Mouse (Mus musculus) Muller cell, postnatal 12 days (primary cell): Measurements from ENCODE around the gene Tagln2.
A peak's percentile ranks its signal among the peaks of the same experiment; 100 is the strongest.

Source experiments
- DNase-seq: peaks from one replicate; pipeline ENCODE4 v3.0.0-alpha.2; 2015; ENCODE audit errors: inconsistent ontology term

The Tagln2 gene

GRCm38 (mm10) chr1:172481540-172482280 lies 18.1 kb upstream of the Tagln2 start, which contains the start of gene Igsf9:
Gene Igsf9 (plus strand): TSS chr1:172481788.
- DNase-seq: peak; percentile 97

GRCm38 (mm10) chr1:172482518-172483360 lies 17.1 kb upstream of the Tagln2 start:
- DNase-seq: no peak

GRCm38 (mm10) chr1:172483361-172483660 lies 16.5 kb upstream of the Tagln2 start:
- DNase-seq: no peak

DNA sequence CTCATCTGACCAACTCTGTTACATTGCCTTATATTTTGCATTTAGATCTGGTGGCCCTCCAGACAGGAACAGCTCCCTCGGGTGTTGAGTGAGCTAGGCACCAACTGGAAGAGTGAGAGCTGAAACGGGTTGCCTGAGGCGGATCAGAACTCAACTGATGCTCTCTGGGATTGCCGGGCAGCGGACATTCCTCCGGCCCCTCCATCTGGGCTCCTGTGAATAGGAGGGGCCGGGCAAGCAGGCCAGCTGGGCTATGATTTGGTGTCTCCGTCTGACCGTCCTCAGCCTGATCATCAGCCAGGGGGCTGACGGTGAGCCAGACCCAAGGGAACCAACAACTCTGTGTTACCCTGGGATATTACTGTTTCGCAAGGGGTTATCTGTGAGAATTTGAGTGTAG lies 15.6 kb upstream of the Tagln2 start:
- DNase-seq: no peak

DNA sequence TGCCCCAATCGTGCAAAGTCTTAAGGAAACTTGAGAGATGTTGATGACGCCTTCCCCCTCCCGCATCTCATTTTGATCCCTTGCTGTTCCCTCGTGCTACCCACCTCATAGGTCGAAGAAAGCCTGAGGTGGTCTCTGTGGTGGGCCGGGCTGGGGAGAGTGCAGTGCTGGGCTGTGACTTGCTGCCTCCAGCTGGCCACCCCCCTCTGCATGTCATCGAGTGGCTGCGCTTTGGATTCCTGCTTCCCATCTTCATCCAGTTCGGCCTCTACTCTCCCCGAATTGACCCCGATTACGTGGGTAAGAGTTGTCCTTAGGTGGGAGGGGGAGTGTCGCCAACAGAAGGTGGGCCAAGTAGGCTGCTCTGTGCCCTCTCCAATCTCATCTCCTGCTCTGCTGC lies 15.2 kb upstream of the Tagln2 start:
- no peak for DNase-seq

DNA sequence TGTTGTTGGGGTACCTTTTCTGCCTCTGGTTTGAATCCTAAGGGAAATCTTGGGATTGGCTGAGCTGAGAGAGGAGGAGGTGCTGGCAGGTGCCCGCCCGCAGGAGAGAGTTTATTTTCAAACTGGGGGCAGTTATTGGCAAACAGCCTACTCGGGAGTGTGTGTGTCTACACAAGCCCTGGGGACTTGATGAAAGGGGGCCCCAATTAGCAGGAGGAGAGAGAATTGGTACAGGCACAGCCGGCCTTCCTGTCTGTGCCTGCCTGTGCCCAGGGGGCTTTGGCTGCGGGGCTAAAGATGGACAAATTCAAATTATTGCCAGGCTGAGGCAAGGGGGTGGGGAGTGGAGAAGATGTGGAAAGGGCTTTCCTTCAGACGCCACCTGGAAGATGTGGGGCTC lies 14.0 kb upstream of the Tagln2 start:
- no peak for DNase-seq

DNA sequence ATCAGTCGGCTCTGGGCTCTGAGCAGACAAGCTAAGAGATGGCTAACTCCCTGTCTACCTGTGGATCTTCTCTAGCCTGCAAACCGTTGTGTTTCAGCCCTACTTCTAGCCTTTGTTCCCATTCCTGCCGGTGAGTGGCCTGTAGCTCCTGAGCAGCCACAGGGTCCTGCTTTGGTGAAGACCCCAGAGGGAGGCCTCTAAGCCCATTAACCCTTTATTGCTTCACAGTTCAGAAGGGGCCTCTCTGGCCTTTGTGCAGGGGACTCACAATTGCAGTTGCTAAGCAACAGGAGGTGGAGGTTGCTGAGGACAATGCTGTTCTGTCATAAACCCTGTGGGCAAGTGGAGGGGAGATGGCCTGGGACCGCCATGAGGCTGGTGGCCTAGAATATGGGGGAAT lies 13.6 kb upstream of the Tagln2 start:
- DNase-seq: no peak

GRCm38 (mm10) chr1:172486651-172487050 lies 13.2 kb upstream of the Tagln2 start:
- DNase-seq: no peak

- no peak for DNase-seq
These were observed 12.0 kb upstream of the Tagln2 start for GRCm38 (mm10) chr1:172487859-172488258.

DNA sequence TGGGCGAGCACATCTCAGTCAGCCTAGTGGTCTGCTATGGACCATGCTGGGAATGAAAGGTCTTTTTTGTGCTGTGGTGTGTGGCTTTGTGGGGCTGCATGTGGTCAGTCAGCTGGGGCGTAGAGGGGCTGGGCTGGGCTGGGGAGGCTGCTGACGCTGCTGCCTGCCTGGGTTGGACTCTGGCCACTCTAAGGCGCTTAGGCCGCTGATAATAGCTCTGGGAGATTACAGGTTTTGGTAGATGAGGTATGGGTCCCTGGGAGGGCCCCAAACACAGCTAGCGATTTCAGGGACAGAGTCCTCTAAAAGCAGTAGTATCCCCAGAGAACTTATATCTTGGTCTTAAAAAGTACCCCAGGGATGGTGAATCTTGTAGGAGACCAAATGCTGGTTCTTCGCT lies 11.0 kb upstream of the Tagln2 start:
- no peak for DNase-seq

DNA sequence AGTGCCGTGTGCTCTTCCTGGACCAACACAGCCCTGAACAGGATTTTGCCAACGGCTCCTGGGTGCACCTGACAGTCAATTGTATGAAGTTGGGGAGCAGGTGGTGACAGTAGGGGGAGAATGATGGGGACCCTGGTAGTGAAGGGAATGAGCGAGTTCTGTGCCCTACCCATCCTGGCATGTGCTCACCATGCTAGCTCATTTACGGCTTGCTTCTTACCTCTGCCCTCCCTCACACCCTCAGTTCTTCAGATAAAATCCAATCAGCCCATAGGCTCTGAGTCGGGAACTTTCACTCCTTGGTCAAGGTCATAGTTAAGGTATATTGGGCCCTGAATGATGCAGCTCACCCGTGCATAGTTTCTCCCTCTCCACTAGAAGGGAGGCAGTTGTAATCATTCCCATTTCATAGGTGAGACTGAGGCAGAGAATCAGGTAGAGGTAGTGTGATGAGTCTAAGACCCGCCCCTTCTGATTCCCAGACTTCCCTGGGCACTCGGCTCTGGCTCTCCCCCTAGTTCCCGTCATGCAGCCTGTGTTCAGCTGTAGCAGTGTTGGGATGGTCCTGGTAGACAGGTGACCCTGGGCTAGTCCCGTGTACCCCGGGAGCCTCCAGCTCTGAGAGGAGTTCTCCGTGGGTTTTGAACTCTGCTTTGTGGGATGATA lies 10.1 kb upstream of the Tagln2 start:
- DNase-seq: no peak

DNA sequence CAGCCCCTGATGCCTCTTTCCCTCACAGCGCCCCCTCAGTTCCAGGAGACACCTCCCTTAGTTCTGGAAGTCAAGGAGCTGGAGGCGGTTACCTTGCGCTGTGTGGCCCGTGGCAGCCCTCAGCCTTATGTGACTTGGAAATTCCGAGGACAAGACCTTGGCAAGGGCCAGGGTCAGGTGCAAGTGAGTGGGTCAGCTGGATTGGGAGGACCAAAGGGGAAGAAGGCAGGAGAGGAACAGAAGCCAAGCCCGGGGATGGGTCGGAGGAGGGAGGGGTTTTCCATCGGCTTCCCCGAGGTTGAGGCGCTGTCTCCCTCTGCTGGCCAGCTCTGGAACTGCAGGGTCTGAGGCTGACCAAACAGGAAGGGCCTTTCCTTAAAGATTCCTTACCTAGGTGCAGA lies 9.6 kb upstream of the Tagln2 start:
- DNase-seq: peak; percentile 80

DNA sequence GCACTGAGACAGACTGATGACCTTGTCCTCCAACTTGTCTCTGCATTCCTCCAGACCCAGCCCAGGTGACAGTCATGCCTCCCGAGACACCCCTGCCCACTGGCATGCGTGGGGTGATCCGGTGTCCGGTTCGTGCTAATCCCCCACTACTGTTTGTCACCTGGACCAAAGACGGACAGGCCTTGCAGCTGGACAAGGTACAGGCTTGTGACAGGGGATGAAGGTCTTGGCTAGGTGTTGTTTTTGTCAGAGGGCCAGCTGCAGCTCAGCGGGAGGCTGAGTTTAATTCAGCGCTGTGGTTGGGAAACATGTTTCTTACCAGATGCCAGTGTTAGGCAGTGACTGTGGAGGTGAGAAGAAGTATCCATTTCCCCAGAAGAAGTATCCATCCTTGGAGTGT lies 7.8 kb upstream of the Tagln2 start:
- DNase-seq: no peak

DNA sequence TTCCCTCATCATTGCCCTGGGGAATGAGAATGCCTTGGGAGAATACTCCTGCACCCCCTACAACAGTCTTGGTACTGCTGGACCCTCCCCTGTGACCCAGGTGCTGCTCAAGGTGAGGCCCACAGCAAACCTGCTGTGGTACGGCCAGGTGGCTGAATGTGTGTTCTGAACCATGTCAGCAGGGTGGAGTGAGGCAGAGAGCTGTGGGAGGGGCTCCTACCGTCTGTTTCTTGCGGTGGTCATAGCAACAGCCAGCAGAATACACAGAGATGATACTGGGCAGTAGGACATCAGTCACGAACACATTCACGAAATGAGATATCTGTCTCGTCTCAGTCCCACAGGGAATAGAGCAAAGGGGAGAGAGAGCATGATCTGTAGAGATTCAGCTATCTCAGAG lies 6.3 kb upstream of the Tagln2 start:
- DNase-seq: no peak

GRCm38 (mm10) chr1:172496030-172496429 lies 3.8 kb upstream of the Tagln2 start:
- DNase-seq: no peak

DNA sequence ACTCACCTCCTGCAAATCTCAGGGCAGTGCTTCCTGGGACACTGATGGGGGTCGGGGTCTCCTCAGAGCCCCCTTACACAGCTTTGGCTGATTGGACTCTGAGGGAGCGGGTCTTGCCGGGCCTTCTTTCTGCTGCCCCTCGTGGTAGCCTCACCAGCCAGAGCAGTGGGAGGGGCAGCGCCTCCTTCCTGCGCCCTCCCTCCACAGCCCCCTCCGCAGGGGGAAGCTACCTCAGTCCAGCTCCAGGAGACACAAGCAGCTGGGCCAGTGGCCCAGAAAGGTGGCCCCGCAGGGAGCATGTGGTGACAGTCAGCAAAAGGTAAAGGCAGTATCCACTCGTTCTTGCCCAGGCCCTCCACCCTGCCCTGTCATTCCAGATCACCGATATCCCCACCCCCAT lies 2.4 kb upstream of the Tagln2 start:
- DNase-seq: no peak

DNA sequence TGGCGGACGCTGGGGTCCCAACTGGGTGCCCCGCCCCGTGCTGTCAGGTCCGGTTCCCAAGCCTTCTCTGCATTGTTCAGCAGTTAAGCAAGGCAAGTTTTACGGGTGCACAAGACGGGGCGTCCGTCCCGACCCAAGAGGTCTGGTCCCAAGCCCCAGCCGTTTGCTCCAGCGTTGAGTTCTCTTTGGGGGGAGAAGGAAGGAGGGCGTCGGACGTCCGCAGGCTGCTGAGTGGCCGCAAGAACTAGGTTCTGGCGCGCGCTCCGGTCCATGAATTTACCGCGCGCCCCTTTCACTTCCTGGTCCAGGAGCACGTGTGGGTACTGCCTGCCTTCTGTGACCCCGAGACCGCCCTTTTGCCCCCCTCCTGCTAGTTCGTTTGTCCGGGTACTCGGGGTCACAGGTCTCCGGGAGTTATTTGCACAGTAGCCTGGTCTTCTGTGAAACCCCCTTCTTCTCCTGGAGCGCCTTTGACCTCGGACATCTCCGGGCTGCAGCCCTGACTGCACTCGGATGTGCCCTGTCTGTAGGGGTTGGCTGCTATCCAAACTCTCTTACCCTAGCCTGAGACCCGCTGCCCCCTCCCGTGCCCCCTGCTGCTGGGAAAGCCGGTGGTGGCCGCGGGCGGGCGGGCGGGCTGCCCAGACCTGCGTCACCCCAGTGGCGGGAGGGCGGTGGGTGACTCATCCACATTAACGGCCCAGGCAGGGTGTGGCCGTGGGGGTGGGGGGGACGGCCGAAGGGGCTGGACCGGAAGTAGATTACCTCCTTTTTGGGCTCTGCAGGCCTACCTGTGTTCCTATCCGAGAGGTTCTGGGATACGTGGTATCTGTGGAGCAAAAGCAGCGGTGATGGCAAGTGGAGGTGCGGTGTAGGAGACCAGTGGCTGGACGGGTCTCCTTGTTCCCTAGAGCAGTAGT lies 864 bp downstream of the Tagln2 start:
- DNase-seq: peak; percentile 96

GRCm38 (mm10) chr1:172501371-172502144 lies 1.7 kb downstream of the Tagln2 start:
- DNase-seq: peak; percentile 94

- peak; percentile 62 for DNase-seq
These were observed 2.6 kb downstream of the Tagln2 start for GRCm38 (mm10) chr1:172502145-172503110.
